Mouse (Mus musculus) kidney, postnatal 14 days (tissue): ENCODE measurements around the gene Depdc7.

Experiments
- DNase-seq: peaks from one replicate; pipeline ENCODE4 v3.0.0; 2022; ENCODE audit warnings: mixed read lengths

Depdc7 gene

DNA sequence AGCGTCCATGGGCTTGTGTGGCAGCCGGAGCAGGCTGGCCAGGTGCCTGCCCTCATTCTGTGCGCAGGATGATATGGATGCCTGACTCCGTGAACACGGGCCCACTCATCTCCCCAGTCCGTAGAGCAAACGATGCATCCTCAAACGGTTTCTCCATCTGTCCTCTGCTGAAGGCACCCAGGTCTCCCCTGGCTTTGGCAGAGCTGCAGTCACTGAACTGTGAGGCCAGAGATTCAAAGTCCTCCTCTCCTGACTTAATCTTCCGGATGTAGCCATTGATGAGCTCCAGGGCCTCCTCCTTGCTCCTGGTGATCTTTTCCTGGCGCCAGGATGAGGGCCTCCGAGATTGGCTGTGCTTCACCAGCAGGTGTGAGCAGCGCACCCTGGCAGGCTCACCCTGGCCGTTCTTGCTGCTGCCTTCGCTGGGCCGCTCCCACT is 28.4 kb downstream of the Depdc7 start:
- DNase-seq: peak; percentile 27

DNA sequence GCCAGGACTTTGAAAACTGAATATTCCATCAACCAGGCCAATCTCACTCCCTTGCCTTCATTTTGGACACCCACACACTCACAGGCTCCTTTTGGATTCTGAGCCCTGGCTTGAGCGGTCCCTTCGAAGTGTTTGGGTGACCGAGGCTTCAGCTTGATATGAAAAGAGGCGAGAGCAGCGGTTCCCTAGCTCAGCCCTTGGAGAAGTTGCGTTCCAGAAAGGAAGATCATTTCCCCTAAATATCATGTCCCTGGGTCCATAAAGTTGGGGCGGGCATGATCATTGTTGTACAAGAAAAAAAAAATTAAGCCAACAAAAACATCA is 30.2 kb downstream of the Depdc7 start:
- DNase-seq: no peak

DNA sequence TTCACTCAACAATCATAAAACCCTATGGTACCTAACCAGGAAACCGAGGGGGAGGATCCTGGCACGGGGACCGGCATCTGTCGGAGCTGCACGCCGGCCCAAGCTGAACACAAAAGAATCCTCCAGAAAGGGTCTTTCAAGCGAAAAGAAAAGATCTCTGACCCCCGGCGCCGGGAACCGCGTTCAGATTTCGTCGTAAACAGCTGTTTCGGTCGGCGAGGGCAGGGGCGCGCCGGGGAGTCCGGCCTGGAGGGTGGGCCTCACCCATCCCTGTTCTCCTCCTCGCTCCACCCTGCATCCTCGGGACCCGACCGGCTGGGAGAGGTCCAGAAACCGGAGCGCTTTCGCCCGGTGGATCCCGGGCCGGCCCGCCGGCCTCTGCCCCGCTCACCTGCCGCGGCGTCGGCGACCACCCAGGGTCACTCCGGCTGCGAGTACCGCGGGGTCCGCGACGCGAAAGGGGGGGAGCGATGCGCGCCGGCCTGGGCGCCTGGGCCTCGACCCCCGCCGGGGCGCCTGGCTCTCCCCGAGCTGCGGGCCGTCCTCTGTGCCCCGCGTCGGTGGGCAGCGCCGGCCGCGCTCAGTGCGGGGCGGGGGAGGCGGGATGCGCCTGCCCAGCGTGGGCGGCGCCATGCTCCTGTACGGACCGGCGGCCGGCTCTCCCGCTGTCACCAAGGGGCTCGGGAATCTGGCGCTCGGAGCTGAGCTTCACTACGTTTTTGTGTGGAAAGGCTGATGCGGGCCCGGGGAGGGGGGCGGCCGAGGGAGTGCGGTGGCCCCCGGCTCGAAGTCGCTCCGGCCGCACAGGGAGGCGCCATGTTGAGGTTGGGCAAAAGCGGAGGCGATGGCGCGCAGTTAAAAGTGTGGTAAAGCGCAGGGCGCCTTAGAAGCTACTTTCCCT is 30.8 kb downstream of the Depdc7 start, which contains the start of gene Tcp11l1:
Tcp11l1 (minus strand) TSS at position 585 of the 901 bp plus-strand sequence.
- DNase-seq: peak; percentile 72

DNA sequence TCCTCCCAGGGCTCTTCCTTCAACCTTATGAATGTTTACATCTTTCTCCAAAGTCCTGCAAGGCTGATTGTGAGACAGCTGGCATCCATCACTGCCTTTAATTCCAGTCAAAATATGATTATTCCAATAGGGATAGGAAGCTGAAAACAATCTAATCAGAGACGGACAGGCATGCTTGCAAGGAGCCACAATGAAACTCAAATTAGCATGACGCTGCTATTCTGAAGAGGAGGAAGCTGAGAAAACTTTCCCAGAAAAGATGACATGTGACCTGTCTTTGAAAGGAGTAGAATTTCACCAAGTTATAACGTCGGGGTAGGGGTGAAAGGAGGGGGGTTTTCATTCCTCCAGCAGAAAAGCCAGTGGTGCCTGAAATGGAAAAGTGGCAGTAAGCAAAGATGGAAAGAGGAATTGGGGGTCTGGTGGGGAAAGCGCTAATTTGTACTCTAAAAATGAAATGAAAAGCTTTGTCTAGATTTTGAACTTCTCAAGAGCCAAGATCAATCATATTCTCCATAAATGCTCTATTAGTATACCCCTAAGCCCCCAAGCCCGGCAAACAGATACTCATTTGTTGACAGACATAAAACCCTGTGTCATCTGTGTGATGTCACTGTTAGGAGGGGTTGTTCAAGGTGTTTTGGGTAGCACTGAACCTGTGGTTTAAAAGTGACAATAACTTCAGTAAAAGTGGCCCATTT is 31.9 kb downstream of the Depdc7 start:
- DNase-seq: no peak

DNA sequence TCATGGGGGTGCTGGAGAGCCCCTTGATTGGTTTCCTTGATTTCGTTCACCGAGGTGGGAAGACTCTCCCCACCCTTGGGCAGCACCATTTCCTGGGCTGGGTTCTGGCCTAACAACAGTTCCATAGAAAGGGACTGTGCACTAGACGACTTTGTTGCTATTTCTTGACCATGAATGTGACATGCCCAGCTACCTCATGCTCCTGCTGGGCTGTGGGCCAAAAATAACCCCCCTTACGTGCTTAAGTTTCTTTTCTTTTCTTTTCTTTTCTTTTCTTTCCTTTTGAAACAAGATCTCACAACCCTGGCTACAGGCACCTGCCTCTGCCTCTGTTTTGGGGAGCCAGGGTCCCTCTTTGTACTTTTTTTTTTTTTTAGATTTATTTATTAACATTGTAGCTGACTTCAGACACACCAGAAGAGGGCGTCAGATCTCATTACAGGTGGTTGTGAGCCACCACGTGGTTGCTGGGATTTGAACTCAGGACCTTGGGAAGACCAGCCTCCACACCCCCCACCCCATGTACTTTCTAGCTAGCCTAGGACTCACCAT is 32.8 kb downstream of the Depdc7 start:
- no peak for DNase-seq

DNA sequence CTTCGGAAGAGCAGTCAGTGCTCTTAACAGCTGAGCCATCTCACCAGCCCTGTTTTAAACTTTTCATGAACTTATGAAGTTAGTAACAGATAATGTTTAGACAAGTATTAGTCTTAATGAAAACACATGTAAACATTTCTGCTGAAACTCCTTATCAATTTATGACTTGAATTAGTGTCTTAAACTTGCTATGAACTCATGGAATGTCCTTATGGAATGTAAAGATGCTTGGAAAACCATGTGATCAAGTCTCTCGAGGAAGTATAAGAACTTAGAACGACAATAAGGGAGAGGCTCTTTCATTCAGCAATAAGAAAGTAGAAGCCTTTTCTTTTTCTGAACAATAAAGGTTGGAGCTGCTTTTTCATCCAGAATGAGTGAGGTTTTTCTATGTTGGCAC is 38.3 kb downstream of the Depdc7 start:
- DNase-seq: no peak

DNA sequence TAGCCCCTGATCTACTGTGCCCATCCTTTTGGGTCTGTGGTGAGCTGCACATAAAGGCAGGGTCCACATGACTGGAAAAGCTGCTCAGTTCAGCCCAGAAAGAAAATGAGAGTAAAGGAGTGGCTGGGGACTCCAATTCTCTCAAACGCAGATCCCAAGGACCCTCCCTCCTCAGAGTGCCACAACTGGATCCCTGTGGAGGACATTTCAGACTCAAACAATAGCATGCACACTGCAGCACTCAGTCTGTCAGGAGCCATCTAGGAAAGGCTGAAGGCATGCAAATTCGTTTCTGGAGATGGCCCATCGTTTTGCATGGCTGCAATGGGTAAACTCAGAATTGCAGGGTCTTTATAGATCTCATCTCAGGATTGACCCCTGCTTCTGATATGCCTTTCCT is 39.5 kb downstream of the Depdc7 start:
- DNase-seq: no peak

DNA sequence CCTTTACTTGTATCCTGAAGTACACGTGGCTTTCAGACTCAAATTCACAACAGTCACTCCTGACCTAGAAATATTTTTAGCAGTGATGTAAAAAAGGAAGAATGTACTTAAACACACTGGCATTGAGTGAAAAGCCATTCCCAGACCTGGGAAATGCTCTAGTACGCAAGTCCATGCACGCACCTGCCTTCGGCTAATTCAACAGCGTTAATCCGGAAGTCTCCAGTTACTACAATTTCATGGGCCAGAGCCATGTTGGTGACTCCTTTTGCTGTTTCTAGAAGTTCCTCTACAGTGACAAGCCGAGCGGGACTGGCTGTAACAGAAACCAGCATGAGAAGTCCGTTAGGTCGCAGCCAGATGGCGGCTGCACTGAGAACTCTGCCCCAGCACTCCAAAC is 43.0 kb downstream of the Depdc7 start:
- DNase-seq: no peak

DNA sequence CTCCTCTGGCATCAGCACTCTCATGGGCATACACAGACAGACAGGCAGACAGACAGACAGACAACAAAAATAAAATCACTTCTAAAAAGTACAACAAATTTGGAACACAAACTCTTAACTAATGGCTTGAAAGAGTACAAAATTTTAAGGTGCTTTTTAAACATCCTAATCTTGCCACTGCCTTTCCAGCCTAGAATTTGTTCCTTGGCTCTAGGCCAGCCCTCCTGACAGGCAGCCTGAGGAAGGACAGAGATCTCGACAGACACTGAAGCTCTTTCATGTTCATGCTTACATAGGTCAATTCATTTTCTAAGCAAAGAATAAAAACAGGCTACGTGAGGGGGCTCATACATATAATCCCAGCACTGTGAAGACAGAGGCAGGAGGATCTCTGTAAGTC is 50.1 kb downstream of the Depdc7 start:
- DNase-seq: no peak

DNA sequence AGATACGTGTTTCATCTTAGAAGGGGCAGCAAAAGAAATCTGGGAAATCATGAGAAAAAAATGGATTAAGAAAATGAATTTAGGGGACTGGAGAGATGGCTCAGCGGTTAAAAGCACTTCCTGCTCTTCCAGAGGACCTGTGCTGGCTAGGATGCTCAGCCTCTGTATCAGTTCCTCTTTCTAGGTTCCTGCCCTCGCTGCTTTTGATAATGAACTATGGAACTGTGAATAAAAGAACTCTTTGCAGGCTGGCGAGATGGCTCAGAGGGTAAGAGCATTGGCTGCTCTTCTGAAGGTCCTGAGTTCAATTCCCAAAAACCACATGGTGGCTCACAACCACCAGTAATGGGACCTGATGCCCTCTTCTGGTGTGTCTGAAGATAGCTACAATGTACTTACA is 52.0 kb downstream of the Depdc7 start:
- no peak for DNase-seq

DNA sequence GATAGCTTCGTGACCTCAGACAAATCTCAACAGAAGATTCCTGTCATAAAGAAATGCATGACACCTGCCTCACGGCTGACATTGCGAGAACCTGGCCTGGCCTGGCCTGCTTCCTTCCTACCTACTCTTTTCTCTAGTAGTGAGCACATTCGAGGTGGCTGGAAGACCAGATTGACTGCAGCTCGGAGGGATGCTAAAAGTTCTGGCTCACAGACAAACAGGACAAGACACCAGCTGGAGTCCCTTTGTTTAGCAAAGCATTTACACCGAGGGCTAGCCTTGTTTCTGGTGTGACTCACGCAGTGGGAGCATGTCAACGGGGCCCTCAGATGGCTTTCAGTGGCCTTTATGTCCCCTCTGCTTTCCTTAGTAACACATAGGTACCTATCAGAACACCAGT is 54.0 kb downstream of the Depdc7 start:
- no peak for DNase-seq

DNA sequence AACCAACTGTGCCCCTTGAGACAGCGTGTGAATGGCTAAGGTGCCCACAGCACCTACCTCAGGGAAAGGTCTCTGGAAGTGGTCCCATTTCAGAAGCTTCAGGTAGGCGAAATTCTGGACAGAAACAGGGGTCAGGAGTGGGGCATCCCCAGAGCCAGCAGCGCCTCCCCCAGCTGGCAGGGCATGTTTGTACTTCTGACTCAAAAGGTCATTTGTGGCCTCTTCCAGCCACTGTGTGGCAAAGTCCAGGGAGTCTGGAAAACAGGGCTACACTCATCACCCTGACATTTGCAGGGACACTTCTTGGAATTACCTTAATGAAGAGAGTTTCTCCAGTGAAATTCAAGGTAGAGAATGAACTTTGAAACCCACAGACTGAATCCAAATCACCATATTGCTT is 54.4 kb downstream of the Depdc7 start:
- peak; percentile 24 for DNase-seq

DNA sequence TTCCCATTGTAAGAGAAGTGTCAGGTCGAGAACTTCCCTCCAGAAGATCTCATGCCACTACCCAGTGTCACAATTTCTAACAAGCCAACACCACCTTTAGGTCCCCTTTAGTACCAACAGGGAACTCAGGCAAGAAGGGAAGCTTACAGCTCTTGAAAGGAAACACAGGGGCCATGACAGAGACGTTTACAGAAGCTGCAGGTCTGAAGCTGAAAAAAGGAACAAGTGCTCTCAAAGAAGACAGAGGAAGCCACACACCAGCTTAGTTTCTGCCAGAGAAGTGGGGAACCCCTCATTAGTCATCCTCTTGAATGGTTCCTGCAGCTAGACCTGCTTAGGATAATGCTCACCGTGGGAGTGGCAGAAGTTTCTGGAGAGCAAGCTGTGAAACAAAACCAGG is 55.4 kb downstream of the Depdc7 start:
- no peak for DNase-seq

DNA sequence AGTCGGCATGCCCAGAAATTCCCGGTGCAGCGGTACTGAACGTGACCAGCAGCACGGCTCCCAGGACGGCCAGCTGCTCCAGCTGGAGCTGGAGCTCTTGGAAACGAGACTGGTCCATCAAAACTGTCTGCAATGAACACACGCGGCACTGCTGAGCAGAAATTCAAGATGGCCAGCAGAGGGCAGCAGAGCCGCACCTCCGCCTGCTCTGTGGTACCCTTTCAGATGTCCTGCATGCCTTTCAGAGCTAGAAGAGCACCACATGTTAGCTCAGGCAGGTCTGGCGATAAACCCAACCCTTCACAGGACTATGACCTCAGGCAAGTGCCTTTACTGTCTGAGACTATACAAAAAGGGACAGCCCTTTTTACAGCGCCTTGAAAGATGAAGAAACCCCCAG is 57.3 kb downstream of the Depdc7 start:
- peak; percentile 89 for DNase-seq

DNA sequence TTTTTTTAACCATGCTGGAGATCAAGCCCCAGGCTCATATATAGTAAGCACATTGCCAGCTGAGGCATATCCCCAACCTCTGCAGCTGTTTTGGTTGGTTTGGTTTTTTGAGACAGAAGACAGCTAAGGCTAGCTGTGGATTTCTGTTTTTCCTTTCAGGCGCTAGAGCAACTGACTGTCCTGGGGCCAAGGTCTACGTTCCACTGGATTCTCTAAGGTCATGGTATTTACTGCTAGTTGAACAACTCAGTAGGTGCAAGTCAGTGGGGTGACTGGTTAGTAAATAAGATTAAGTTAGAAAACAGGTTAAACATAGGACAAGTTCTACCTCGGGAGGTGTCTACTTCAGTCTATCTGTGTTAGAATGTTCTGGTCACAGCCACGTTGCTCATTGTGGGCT is 57.9 kb downstream of the Depdc7 start:
- DNase-seq: peak; percentile 37

DNA sequence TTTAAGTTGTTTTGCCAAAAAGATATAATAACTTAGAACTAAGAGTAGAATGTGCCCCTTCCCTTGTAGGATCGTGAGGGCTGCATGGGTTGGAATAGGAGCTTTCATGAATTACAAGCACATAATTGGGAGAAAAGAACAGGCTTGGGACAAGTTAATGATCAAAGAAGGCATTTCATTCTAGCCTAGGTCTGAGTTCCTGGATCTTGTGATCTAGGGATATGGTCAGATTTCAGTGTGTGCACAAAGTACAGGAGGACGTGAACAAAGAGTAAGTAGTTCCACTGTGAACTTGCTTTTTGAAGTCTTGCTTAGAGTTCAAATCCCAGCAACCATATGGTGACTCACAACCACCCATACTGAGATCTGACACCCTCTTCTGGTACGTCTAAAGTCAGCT is 65.4 kb downstream of the Depdc7 start:
- no peak for DNase-seq
